In the genomic region with DNA sequence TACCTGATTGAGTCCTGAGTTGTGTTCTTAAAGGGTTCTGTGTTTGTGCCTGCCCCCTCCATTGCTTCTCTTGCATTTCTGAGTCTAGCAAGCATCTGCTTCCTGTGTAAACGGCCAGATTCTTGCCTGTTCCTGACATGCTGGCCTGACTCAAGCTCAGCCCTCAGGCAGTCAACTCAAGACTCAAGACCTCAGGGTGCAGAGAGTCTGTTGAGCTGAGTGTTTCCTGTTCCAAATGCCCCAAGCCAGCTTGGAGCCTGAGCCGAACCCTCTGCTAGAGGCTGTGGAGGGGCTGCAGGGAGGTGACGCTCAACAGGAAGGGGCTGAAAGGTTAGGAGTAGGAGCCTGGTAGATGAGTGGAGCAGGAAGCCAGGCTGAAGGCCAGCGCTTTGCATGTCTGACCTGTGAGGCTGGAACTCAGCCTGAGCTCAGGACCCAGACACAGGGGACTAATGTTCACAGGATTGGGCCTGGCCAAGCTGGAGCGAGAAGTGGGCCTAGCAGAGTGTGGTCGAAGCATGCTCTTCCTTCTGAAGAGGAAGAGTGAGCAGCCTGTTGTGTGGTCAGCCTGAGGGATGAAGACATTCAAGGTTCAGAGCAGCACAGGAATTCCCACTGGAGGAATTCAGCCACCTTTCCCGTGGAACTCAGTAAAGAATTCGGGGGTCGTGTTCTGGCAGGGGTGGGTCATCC, we compare ENCODE assay signal across 13 mouse cellular contexts. TPM values are rescaled to one million over a fixed set of nuclear protein-coding genes. Genes with fewer than 3 reads are reported as not detected.
A peak's percentile ranks its signal among the peaks of the same experiment; 100 is the strongest.
DNase-seq lines count a peak whose midpoint lies in the region; ATAC-seq and TF ChIP-seq lines count a peak whose summit lies in the region.
"Had no signal": no experiment of that assay in that cellular context is flagged by ENCODE, and none has a peak within 500 bp of the region (broad histone marks: within the 10 kb centered on the region; RNA-seq: fewer than 3 reads in every experiment).

No protein-coding gene starts in this region.

- peaks cover 12% of the 10 kb centered on the region; the same call in 1 of the 2 replicates for H3K4me1 ChIP-seq in kidney, postnatal 0 days (replicated peaks; ENCODE audit: insufficient read depth, low read length)
- peaks cover 4% of the 10 kb centered on the region; the same call in 1 of the 2 replicates for H3K4me1 ChIP-seq in stomach, postnatal 0 days (replicated peaks; ENCODE audit: control insufficient read depth, insufficient read depth)
- peaks cover 20% of the 10 kb centered on the region for H3K4me1 ChIP-seq in forebrain, embryonic 10.5 days
- H3K4me1 ChIP-seq: forebrain, embryonic 15.5 days; neural tube, embryonic 12.5 days had no signal

- H3K4me3 ChIP-seq in kidney, postnatal 0 days (replicated peaks; ENCODE audit: low read depth, low read length), result no peak overlapping the region
- no peak overlapping the region for H3K4me3 ChIP-seq in stomach, postnatal 0 days (ENCODE audit: low read depth, low read length)
- H3K4me3 ChIP-seq in forebrain, embryonic 10.5 days, result no peak overlapping the region
- H3K4me3 ChIP-seq: forebrain, embryonic 15.5 days; megakaryocyte, embryonic 14.5 days; neural tube, embryonic 12.5 days had no signal

- no peak overlapping the region for H3K9ac ChIP-seq in kidney, postnatal 0 days (ENCODE audit: low read depth, low read length)
- no peak overlapping the region; the same call in none of the 2 replicates for H3K9ac ChIP-seq in stomach, postnatal 0 days (ENCODE audit: low read length)
- H3K9ac ChIP-seq: forebrain, embryonic 15.5 days; neural tube, embryonic 12.5 days had no signal

- H3K27me3 ChIP-seq in kidney, postnatal 0 days (ENCODE audit: insufficient read depth, low read length), result no peaks in the 10 kb centered on the region
- H3K27me3 ChIP-seq in stomach, postnatal 0 days (ENCODE audit: control insufficient read depth, insufficient read depth, low read length), result no peaks in the 10 kb centered on the region
- no peaks in the 10 kb centered on the region for H3K27me3 ChIP-seq in forebrain, embryonic 10.5 days (ENCODE audit: poor library complexity, severe bottlenecking)
- H3K27me3 ChIP-seq: forebrain, embryonic 15.5 days; neural tube, embryonic 12.5 days had no signal

- 48% methylated on average over 9 of the region's 9 CpGs for WGBS in kidney, postnatal 0 days
- WGBS in stomach, postnatal 0 days, result 48% methylated on average over 9 of the region's 9 CpGs
- WGBS in forebrain, embryonic 10.5 days, result 75% methylated on average over 9 of the region's 9 CpGs

- peak; percentile 33 for DNase-seq in kidney, postnatal 0 days (ENCODE audit: low spot score)
- DNase-seq in kidney, adult 9 months, result no peak
- DNase-seq in kidney, postnatal 4 days, result peak; percentile 21 to 41
- DNase-seq in stomach, postnatal 0 days (ENCODE audit: low spot score), result no peak
- no peak for DNase-seq in forebrain, embryonic 10.5 days (ENCODE audit: extremely low spot score, low spot score)
- no peak for DNase-seq in frontal cortex, postnatal 10 days (ENCODE audit: low spot score in 2 of 2)
- DNase-seq in adrenal gland, postnatal 4 days (ENCODE audit: low spot score in 2 of 2), result no peak
- DNase-seq: embryo, embryonic 11 days; right cerebral cortex, postnatal 14 days had no signal

- H3K36me3 ChIP-seq in kidney, postnatal 0 days (ENCODE audit: insufficient read depth, low read length), result no peaks in the 10 kb centered on the region
- H3K36me3 ChIP-seq in stomach, postnatal 0 days (ENCODE audit: control insufficient read depth, insufficient read depth, low read length), result no peaks in the 10 kb centered on the region
- H3K36me3 ChIP-seq in forebrain, embryonic 10.5 days (replicated peaks), result peaks cover 8% of the 10 kb centered on the region
- H3K36me3 ChIP-seq: forebrain, embryonic 15.5 days had no signal

- no peak overlapping the region for H3K4me2 ChIP-seq in kidney, postnatal 0 days (ENCODE audit: low read length)
- no peak overlapping the region for H3K4me2 ChIP-seq in stomach, postnatal 0 days (replicated peaks; ENCODE audit: low read depth)
- H3K4me2 ChIP-seq: forebrain, embryonic 15.5 days; neural tube, embryonic 12.5 days had no signal

- no peak for TF ChIP-seq EP300 in stomach, postnatal 0 days (optimal IDR thresholded peaks at IDR 0.05)

- TF ChIP-seq CTCF in kidney, postnatal 0 days (IDR thresholded peaks at IDR 0.05; ENCODE audit: low read depth), result no peak
- no peak for TF ChIP-seq CTCF in stomach, postnatal 0 days (IDR thresholded peaks at IDR 0.05; ENCODE audit: low read depth)

- no peaks in the 10 kb centered on the region for H3K9me3 ChIP-seq in kidney, postnatal 0 days (replicated peaks; ENCODE audit: low read length)
- H3K9me3 ChIP-seq in stomach, postnatal 0 days (ENCODE audit: control insufficient read depth, low read length), result no peaks in the 10 kb centered on the region
- no peaks in the 10 kb centered on the region for H3K9me3 ChIP-seq in forebrain, embryonic 10.5 days
- H3K9me3 ChIP-seq: forebrain, embryonic 15.5 days; neural tube, embryonic 12.5 days had no signal

- H3K27ac ChIP-seq in kidney, postnatal 0 days, result peak overlapping the region; percentile 63
- peak overlapping the region; percentile 46; the same call in 1 of the 2 replicates for H3K27ac ChIP-seq in stomach, postnatal 0 days (replicated peaks)
- H3K27ac ChIP-seq in forebrain, embryonic 10.5 days, result no peak overlapping the region
- H3K27ac ChIP-seq: forebrain, embryonic 15.5 days; neural tube, embryonic 12.5 days had no signal

- peak; percentile 65 for ATAC-seq in kidney, postnatal 0 days (replicated peaks; ENCODE audit: low FRiP score, low read depth)
- peak; percentile 64 for ATAC-seq in common myeloid progenitor, adult 5-6 weeks (replicated peaks; ENCODE audit: low read depth, poor library complexity, severe bottlenecking)
- ATAC-seq in stomach, postnatal 0 days (ENCODE audit: low FRiP score, low TSS enrichment), result no peak; the same call in 1 of the 2 replicates
- ATAC-seq: forebrain, embryonic 15.5 days had no signal

RNA-seq across cellular contexts. Expression of gene Ing1, which starts 19.7 kb away (rescaled TPM):
- polyA plus RNA-seq in kidney, postnatal 0 days (2015; fragmentation: Nextera tagmentation; extraction: Ambion mirVana), result 36.3 and 36.9 TPM in 2 replicates
- total RNA-seq in common myeloid progenitor, adult 5-6 weeks (2017), result 53.5 and 69.9 TPM in 2 replicates
- 23.1 and 23.2 TPM in 2 replicates for polyA plus RNA-seq in stomach, postnatal 0 days (2015; fragmentation: Nextera tagmentation; extraction: Ambion mirVana)
- polyA plus RNA-seq in forebrain, embryonic 10.5 days (2016; fragmentation: Nextera tagmentation; extraction: Ambion mirVana), result 29.5 and 29.9 TPM in 2 replicates
- 10 to 100 TPM; 46.7 to 50.0 TPM for total RNA-seq in adrenal gland, postnatal 4 days (2021)

RNA-seq across cellular contexts. Expression of gene Cars2, which starts 24.5 kb away (rescaled TPM):
- 16.7 and 17.0 TPM in 2 replicates for polyA plus RNA-seq in kidney, postnatal 0 days (2015; fragmentation: Nextera tagmentation; extraction: Ambion mirVana)
- total RNA-seq in common myeloid progenitor, adult 5-6 weeks (2017), result 40.0 and 41.7 TPM in 2 replicates
- 11.7 and 13.1 TPM in 2 replicates for polyA plus RNA-seq in stomach, postnatal 0 days (2015; fragmentation: Nextera tagmentation; extraction: Ambion mirVana)
- polyA plus RNA-seq in forebrain, embryonic 10.5 days (2016; fragmentation: Nextera tagmentation; extraction: Ambion mirVana), result 17.8 and 19.4 TPM in 2 replicates
- total RNA-seq in adrenal gland, postnatal 4 days (2021), result 10 to 100 TPM; 34.4 to 36.2 TPM

Comparison
In these comparisons a context has a peak if more than half of its experiments do, and no peak if none do; other contexts are left out.
1. DNase-seq: peak in kidney, postnatal 0 days (single experiment) and kidney, postnatal 4 days (2 of 2); none in kidney, adult 9 months (single experiment), stomach, postnatal 0 days (single experiment), forebrain, embryonic 10.5 days (single experiment), frontal cortex, postnatal 10 days (0 of 2) and adrenal gland, postnatal 4 days (0 of 2).